ENCODE assay signal across 8 mouse cellular contexts in genomic region chr15:31568581-31568996, GRCm38 (mm10). TPM values are rescaled to one million over a fixed set of nuclear protein-coding genes. Genes with fewer than 3 reads are reported as not detected.
DNase-seq lines count a peak whose midpoint lies in the region; ATAC-seq and TF ChIP-seq lines count a peak whose summit lies in the region.

No protein-coding gene starts in this region.

- TF ChIP-seq CTCF in midbrain, postnatal 0 days (IDR thresholded peaks at IDR 0.05), result no peak
- no peak; the same call in 1 of the 2 replicates for TF ChIP-seq CTCF in lung, postnatal 0 days (IDR thresholded peaks at IDR 0.05)

- no peaks in the 10 kb centered on the region for H3K27me3 ChIP-seq in midbrain, postnatal 0 days (ENCODE audit: insufficient read depth, low read length)
- H3K27me3 ChIP-seq in midbrain, embryonic 14.5 days (ENCODE audit: control insufficient read depth, insufficient read depth, low read length), result no peaks in the 10 kb centered on the region
- no peaks in the 10 kb centered on the region for H3K27me3 ChIP-seq in heart, embryonic 10.5 days (ENCODE audit: insufficient read depth, poor library complexity, severe bottlenecking)
- H3K27me3 ChIP-seq in kidney, embryonic 16.5 days (ENCODE audit: insufficient read depth, low read length), result no peaks in the 10 kb centered on the region
- no peaks in the 10 kb centered on the region for H3K27me3 ChIP-seq in lung, postnatal 0 days (replicated peaks; ENCODE audit: insufficient read depth, low read length)

- no peak for DNase-seq in midbrain, postnatal 0 days (ENCODE audit: low spot score)
- no peak for DNase-seq in midbrain, embryonic 14.5 days
- DNase-seq in heart, embryonic 10.5 days (ENCODE audit: low spot score), result peak; percentile 89
- DNase-seq in lung, postnatal 0 days (ENCODE audit: low spot score), result peak; percentile 83
- DNase-seq in yolk sac, embryonic 10.5 days (ENCODE audit: low spot score), result peak; percentile 88
- DNase-seq in thymus, adult 18-20 months, result no peak
- no peak for DNase-seq in cerebellum, adult 11 months

- no peak for TF ChIP-seq EP300 in lung, postnatal 0 days (IDR thresholded peaks at IDR 0.05)

- H3K4me1 ChIP-seq in midbrain, postnatal 0 days (ENCODE audit: insufficient read depth, low read length), result no peaks in the 10 kb centered on the region
- H3K4me1 ChIP-seq in midbrain, embryonic 14.5 days (ENCODE audit: control insufficient read depth, insufficient read depth, low read length), result no peaks in the 10 kb centered on the region
- peaks cover 20% of the 10 kb centered on the region for H3K4me1 ChIP-seq in heart, embryonic 10.5 days
- peaks cover 30% of the 10 kb centered on the region for H3K4me1 ChIP-seq in kidney, embryonic 16.5 days (ENCODE audit: insufficient read depth, low read length)
- peaks cover 7% of the 10 kb centered on the region; the same call in 1 of the 2 replicates for H3K4me1 ChIP-seq in lung, postnatal 0 days (ENCODE audit: insufficient read depth, low read depth, low read length)

- no peaks in the 10 kb centered on the region for H3K36me3 ChIP-seq in midbrain, postnatal 0 days (ENCODE audit: insufficient read depth, low read length)
- no peaks in the 10 kb centered on the region for H3K36me3 ChIP-seq in midbrain, embryonic 14.5 days (ENCODE audit: control insufficient read depth, insufficient read depth, low read length)
- no peaks in the 10 kb centered on the region for H3K36me3 ChIP-seq in heart, embryonic 10.5 days
- no peaks in the 10 kb centered on the region for H3K36me3 ChIP-seq in kidney, embryonic 16.5 days (ENCODE audit: insufficient read depth, low read length)
- no peaks in the 10 kb centered on the region for H3K36me3 ChIP-seq in lung, postnatal 0 days (ENCODE audit: insufficient read depth, low read length)

- H3K9me3 ChIP-seq in midbrain, postnatal 0 days (ENCODE audit: low read length), result no peaks in the 10 kb centered on the region
- H3K9me3 ChIP-seq in midbrain, embryonic 14.5 days (ENCODE audit: control insufficient read depth, low read length), result no peaks in the 10 kb centered on the region
- no peaks in the 10 kb centered on the region for H3K9me3 ChIP-seq in heart, embryonic 10.5 days
- H3K9me3 ChIP-seq in kidney, embryonic 16.5 days (ENCODE audit: low read length), result no peaks in the 10 kb centered on the region
- H3K9me3 ChIP-seq in lung, postnatal 0 days (ENCODE audit: low read length), result no peaks in the 10 kb centered on the region

- no peak overlapping the region for H3K4me2 ChIP-seq in midbrain, postnatal 0 days (ENCODE audit: low read depth, low read length, poor library complexity, severe bottlenecking)
- H3K4me2 ChIP-seq in midbrain, embryonic 14.5 days (ENCODE audit: low read length), result no peak overlapping the region
- peak overlapping the region; percentile 46 for H3K4me2 ChIP-seq in kidney, embryonic 16.5 days (replicated peaks; ENCODE audit: low read depth, low read length)
- H3K4me2 ChIP-seq in lung, postnatal 0 days (replicated peaks; ENCODE audit: low read depth, low read length), result peak overlapping the region; percentile 38

- H3K27ac ChIP-seq in midbrain, postnatal 0 days (ENCODE audit: low read depth, low read length), result no peak overlapping the region
- no peak overlapping the region for H3K27ac ChIP-seq in midbrain, embryonic 14.5 days (replicated peaks; ENCODE audit: low read depth, low read length)
- H3K27ac ChIP-seq in heart, embryonic 10.5 days, result peak overlapping the region; percentile 50
- H3K27ac ChIP-seq in kidney, embryonic 16.5 days (ENCODE audit: low read length), result peak overlapping the region; percentile 60
- 0 out of 2 replicates have a peak overlapping the region, but pooled peaks have one; percentile 7 for H3K27ac ChIP-seq in lung, postnatal 0 days (ENCODE audit: low read length)

- no peak overlapping the region for H3K4me3 ChIP-seq in midbrain, postnatal 0 days (ENCODE audit: low read depth, low read length)
- H3K4me3 ChIP-seq in midbrain, embryonic 14.5 days (replicated peaks; ENCODE audit: low read depth, low read length), result no peak overlapping the region
- peak overlapping the region; percentile 30 for H3K4me3 ChIP-seq in heart, embryonic 10.5 days
- peak overlapping the region; percentile 22 for H3K4me3 ChIP-seq in kidney, embryonic 16.5 days (ENCODE audit: low read length)
- no peak overlapping the region for H3K4me3 ChIP-seq in lung, postnatal 0 days (ENCODE audit: low read depth, low read length)

- WGBS in midbrain, postnatal 0 days, result 22% methylated on average over 12 of the region's 12 CpGs
- 25% methylated on average over 12 of the region's 12 CpGs for WGBS in midbrain, embryonic 14.5 days
- 10% methylated on average over 12 of the region's 12 CpGs for WGBS in heart, embryonic 10.5 days
- 8% methylated on average over 12 of the region's 12 CpGs for WGBS in kidney, embryonic 16.5 days
- 9% methylated on average over 12 of the region's 12 CpGs for WGBS in lung, postnatal 0 days

- peak; percentile 50; the same call in 1 of the 2 replicates for ATAC-seq in midbrain, postnatal 0 days (ENCODE audit: low FRiP score)
- ATAC-seq in midbrain, embryonic 14.5 days (ENCODE audit: low FRiP score, low TSS enrichment), result no peak
- peak; percentile 93 for ATAC-seq in kidney, embryonic 16.5 days (ENCODE audit: low FRiP score, low TSS enrichment)
- peak; percentile 91 for ATAC-seq in lung, postnatal 0 days

- no peak overlapping the region; the same call in 1 of the 2 replicates for H3K9ac ChIP-seq in midbrain, postnatal 0 days (replicated peaks; ENCODE audit: low read length, poor library complexity, severe bottlenecking)
- H3K9ac ChIP-seq in midbrain, embryonic 14.5 days (replicated peaks; ENCODE audit: low read length), result no peak overlapping the region
- H3K9ac ChIP-seq in kidney, embryonic 16.5 days (replicated peaks; ENCODE audit: low read length), result peak overlapping the region; percentile 47
- no peak overlapping the region for H3K9ac ChIP-seq in lung, postnatal 0 days (replicated peaks; ENCODE audit: low read depth)

RNA-seq across cellular contexts. Expression of gene Cmbl, which starts 3.4 kb away (rescaled TPM):
- 27.5 and 34.3 TPM in 2 replicates for total RNA-seq in midbrain, postnatal 0 days (2014; rRNA removed)
- 25.1 and 25.9 TPM in 2 replicates for polyA plus RNA-seq in midbrain, postnatal 0 days (2015; fragmentation: Nextera tagmentation; extraction: Ambion mirVana)
- 3.6 and 5.4 TPM in 2 replicates for polyA plus RNA-seq in midbrain, embryonic 14.5 days (2014; fragmentation: Nextera tagmentation; extraction: Ambion mirVana)
- polyA plus RNA-seq in heart, embryonic 10.5 days (2016; fragmentation: Nextera tagmentation; extraction: Ambion mirVana), result 7.3 and 8.4 TPM in 2 replicates
- polyA plus RNA-seq in kidney, embryonic 16.5 days (2015; fragmentation: Nextera tagmentation; extraction: Ambion mirVana), result 21.3 and 22.6 TPM in 2 replicates
- polyA plus RNA-seq in lung, postnatal 0 days (2015; fragmentation: Nextera tagmentation; extraction: Ambion mirVana), result 12.2 and 13.5 TPM in 2 replicates

RNA-seq across cellular contexts. Expression of gene Cct5, which starts 33.0 kb away (rescaled TPM):
- 336 and 346 TPM in 2 replicates for total RNA-seq in midbrain, postnatal 0 days (2014; rRNA removed)
- polyA plus RNA-seq in midbrain, postnatal 0 days (2015; fragmentation: Nextera tagmentation; extraction: Ambion mirVana), result 435 and 440 TPM in 2 replicates
- 520 and 567 TPM in 2 replicates for polyA plus RNA-seq in midbrain, embryonic 14.5 days (2014; fragmentation: Nextera tagmentation; extraction: Ambion mirVana)
- 521 and 603 TPM in 2 replicates for polyA plus RNA-seq in heart, embryonic 10.5 days (2016; fragmentation: Nextera tagmentation; extraction: Ambion mirVana)
- polyA plus RNA-seq in kidney, embryonic 16.5 days (2015; fragmentation: Nextera tagmentation; extraction: Ambion mirVana), result 556 and 574 TPM in 2 replicates
- polyA plus RNA-seq in lung, postnatal 0 days (2015; fragmentation: Nextera tagmentation; extraction: Ambion mirVana), result 211 and 225 TPM in 2 replicates

RNA-seq across cellular contexts. Expression of gene Fam173b, which starts 33.1 kb away (rescaled TPM):
- total RNA-seq in midbrain, postnatal 0 days (2014; rRNA removed), result 10.5 and 10.6 TPM in 2 replicates
- polyA plus RNA-seq in midbrain, postnatal 0 days (2015; fragmentation: Nextera tagmentation; extraction: Ambion mirVana), result 6.7 and 8.0 TPM in 2 replicates
- polyA plus RNA-seq in midbrain, embryonic 14.5 days (2014; fragmentation: Nextera tagmentation; extraction: Ambion mirVana), result 9.5 and 10.0 TPM in 2 replicates
- polyA plus RNA-seq in heart, embryonic 10.5 days (2016; fragmentation: Nextera tagmentation; extraction: Ambion mirVana), result 15.9 and 16.1 TPM in 2 replicates
- 14.2 and 14.8 TPM in 2 replicates for polyA plus RNA-seq in kidney, embryonic 16.5 days (2015; fragmentation: Nextera tagmentation; extraction: Ambion mirVana)
- polyA plus RNA-seq in lung, postnatal 0 days (2015; fragmentation: Nextera tagmentation; extraction: Ambion mirVana), result 9.8 and 14.0 TPM in 2 replicates

RNA-seq across cellular contexts. Expression of gene March6, which starts 37.7 kb away (rescaled TPM):
- total RNA-seq in midbrain, postnatal 0 days (2014; rRNA removed), result 198 and 249 TPM in 2 replicates
- 66.4 and 72.1 TPM in 2 replicates for polyA plus RNA-seq in midbrain, postnatal 0 days (2015; fragmentation: Nextera tagmentation; extraction: Ambion mirVana)
- 87.2 and 117 TPM in 2 replicates for polyA plus RNA-seq in midbrain, embryonic 14.5 days (2014; fragmentation: Nextera tagmentation; extraction: Ambion mirVana)
- polyA plus RNA-seq in heart, embryonic 10.5 days (2016; fragmentation: Nextera tagmentation; extraction: Ambion mirVana), result 30.5 and 37.3 TPM in 2 replicates
- polyA plus RNA-seq in kidney, embryonic 16.5 days (2015; fragmentation: Nextera tagmentation; extraction: Ambion mirVana), result 37.4 and 37.7 TPM in 2 replicates
- 18.3 and 20.6 TPM in 2 replicates for polyA plus RNA-seq in lung, postnatal 0 days (2015; fragmentation: Nextera tagmentation; extraction: Ambion mirVana)

Comparison
In these comparisons a context has a peak if more than half of its experiments do, and no peak if none do; other contexts are left out.
1. DNase-seq: peak in heart, embryonic 10.5 days (single experiment), lung, postnatal 0 days (single experiment) and yolk sac, embryonic 10.5 days (single experiment); none in midbrain, postnatal 0 days (single experiment), midbrain, embryonic 14.5 days (single experiment), thymus, adult 18-20 months (0 of 2) and cerebellum, adult 11 months (single experiment).
2. H3K27ac ChIP-seq: peak in heart, embryonic 10.5 days (single experiment), kidney, embryonic 16.5 days (single experiment) and lung, postnatal 0 days (single experiment); none in midbrain, postnatal 0 days (single experiment) and midbrain, embryonic 14.5 days (single experiment).
3. H3K4me2 ChIP-seq: peak in kidney, embryonic 16.5 days (single experiment) and lung, postnatal 0 days (single experiment); none in midbrain, postnatal 0 days (single experiment) and midbrain, embryonic 14.5 days (single experiment).
4. H3K4me3 ChIP-seq: peak in heart, embryonic 10.5 days (single experiment) and kidney, embryonic 16.5 days (single experiment); none in midbrain, postnatal 0 days (single experiment), midbrain, embryonic 14.5 days (single experiment) and lung, postnatal 0 days (single experiment).